Mouse (Mus musculus) gastrocnemius, postnatal 14 days (tissue): ENCODE measurements around the gene Tm7sf3. TPM values are rescaled to one million over a fixed set of nuclear protein-coding genes. Genes with fewer than 3 reads are reported as not detected.

Experiments used
- DNase-seq: peaks from one replicate; pipeline ENCODE4 v3.0.0; 2021; ENCODE audit warnings: mixed read lengths
- intact Hi-C: fragments of 180-260 bp; cut with DNase I; formaldehyde crosslinking; loops from one replicate; pipeline ENCODE4 v1.15.1; 2025; ENCODE audit warnings: low total_unique reads
- long read RNA-seq, 2 experiments: library from polyadenylated mRNA; stranded (forward); transcript quantifications; one replicate each; pipeline ENCODE4 v2.0.0; 2021
- total RNA-seq, 2 experiments: library from RNA; stranded (reverse); gene quantifications; 2 replicates each; pipeline ENCODE4 v1.2.3; 2021

The Tm7sf3 gene
- total RNA-seq, result 10 to 100 TPM; 12.3 to 14.8 TPM
- long read RNA-seq, experiment 1, transcript Tm7sf3-201 (12 exons, 3,241 nt), result major isoform, 26 of 27 reads
- long read RNA-seq, experiment 1, partial matches to known transcripts, result 1 of 27 reads
- long read RNA-seq, experiment 1, other reads (novel, unspliced or antisense), result 0 of 27 reads
- long read RNA-seq, experiment 2, transcript Tm7sf3-201 (12 exons, 3,241 nt), result major isoform, 32 of 35 reads
- long read RNA-seq, experiment 2, partial matches to known transcripts, result 2 of 35 reads
- long read RNA-seq, experiment 2, other reads (novel, unspliced or antisense), result 1 of 35 reads

- DNase-seq, result peak; percentile 99
- intact Hi-C loops, result no loop called here
Observed at GRCm38 (mm10) chr6:146642276-146643183, at the start of gene Tm7sf3, which contains the start of gene Med21. TSS of gene Tm7sf3 (minus strand) at chr6:146642824. TSS of gene Med21 (plus strand) at chr6:146642547.

- intact Hi-C loops, result no loop called here
- no peak for DNase-seq
Observed at GRCm38 (mm10) chr6:146688861-146689260, 46.2 kb upstream of the Tm7sf3 start.

DNA sequence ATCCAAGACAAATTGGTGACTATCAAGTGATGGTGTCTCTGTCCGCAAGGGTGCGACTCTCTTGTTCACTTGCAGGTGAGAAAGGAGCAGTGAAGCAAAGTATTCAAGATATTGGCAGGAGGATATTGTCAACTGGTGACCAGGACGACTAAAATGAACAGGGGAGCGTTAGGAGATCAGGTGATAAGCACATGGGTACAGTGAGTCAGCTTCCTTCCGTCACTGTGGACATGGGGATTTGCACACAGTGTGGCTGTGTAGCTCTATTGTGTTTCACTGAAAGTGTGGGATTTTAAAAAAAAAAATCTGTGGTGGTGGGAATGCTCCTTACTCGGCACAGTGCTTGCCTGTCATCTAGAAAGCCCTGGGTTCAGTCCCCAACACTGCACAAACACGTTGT lies 45.4 kb upstream of the Tm7sf3 start:
- no peak for DNase-seq
- intact Hi-C loops, result no loop called here

DNA sequence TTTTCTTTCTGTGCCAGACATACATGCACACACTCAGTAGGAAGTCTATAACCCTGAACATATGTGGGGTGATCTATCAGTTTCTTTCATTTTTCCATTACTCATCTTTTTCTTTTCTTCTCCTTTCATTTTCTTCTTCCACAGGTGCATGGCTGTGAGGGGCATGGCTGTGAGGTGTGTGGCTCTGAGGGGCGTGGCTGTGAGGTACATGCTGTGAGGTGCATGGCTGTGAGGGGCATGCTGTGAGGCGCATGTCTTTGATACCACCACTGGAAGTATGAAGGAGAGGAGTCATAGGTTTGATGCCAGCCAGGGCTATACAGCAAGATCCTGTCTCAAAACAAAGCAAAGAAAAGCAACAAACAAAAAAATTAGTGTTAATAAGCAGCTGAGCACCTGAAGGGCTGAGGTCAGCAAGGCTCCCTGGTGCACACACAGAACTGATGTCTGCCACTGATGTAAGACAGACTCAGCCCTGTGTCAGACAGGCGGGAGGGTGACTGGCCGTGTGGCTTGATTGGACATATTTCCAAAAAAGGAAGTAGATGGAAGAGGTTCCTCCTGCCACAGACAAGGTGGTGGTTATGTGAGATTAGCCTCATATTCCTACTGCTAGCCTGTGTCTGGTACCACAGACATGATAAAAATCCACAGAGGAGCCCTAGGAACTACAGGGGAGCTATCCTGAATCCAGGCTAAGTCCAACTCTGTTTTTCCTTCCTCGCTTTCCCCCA lies 44.0 kb upstream of the Tm7sf3 start:
- no peak for DNase-seq
- intact Hi-C loops, result no loop called here

- intact Hi-C loops, result no loop called here
- peak; percentile 37 for DNase-seq
Observed at GRCm38 (mm10) chr6:146685781-146686308, 43.2 kb upstream of the Tm7sf3 start.

DNA sequence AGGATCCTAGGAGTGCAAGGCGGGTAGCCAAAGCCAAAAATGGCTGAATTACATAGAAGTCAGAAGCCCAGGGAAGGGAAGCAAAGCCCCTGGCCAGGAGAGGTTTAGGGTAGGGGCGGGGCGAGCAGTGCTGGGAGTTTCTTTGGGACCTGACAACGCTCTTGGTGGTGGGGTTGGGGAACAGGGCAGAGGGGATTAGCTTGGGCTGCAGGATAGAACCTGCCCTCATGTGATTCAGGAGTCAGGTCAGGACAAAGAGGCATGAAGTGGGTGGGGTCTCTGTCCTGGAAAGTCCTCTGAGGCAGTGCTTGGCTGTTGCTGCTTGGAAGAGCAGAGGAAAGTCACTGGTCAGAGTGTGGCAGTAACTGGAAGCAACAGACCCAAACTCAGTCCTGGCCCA lies 41.3 kb upstream of the Tm7sf3 start:
- peak; percentile 13 for DNase-seq
- intact Hi-C loops, result no loop called here

DNA sequence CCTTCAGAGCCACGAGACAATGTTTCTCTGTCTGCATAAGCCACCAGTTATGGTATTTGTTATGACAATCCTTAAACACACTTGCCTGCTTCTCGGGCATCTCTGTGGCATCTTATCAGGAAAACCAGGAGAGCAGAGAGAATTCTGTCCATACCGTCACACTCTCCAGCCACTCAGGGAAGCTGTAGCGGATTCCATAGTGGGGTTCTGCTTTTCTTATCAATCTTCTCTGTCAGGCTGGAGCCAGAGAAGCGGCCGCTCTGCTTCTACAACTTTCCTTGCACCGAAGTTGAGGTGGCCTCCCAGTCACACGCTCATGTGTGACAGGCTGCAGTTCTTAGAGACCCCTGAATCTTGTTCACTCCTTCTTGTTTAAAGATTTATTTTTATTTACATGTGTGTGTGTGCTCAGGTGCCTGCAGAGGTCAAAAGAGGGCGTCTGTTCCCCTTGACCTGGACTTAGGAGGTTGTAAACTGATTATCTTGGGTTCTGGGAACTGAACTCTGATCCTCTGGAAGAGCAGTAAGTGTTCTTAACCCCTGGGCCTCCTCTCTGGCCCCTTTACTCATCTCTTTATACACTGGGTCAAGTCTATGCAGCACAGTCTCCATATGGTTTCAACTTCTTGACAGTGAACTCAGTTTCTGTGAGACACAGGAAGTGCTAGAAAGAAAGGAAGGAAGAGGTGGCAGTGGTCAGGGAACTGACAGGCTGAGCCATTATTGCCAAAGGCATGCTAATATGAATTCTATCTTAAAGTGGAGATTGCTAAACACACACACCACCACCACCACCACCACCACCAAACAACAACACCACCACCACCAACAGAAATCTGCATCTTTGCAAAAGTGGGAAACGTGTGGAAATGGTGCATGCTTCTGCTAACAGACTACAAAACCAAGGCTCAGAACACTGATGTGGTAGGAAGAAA lies 35.8 kb upstream of the Tm7sf3 start:
- DNase-seq, result no peak
- intact Hi-C loops, result no loop called here

DNA sequence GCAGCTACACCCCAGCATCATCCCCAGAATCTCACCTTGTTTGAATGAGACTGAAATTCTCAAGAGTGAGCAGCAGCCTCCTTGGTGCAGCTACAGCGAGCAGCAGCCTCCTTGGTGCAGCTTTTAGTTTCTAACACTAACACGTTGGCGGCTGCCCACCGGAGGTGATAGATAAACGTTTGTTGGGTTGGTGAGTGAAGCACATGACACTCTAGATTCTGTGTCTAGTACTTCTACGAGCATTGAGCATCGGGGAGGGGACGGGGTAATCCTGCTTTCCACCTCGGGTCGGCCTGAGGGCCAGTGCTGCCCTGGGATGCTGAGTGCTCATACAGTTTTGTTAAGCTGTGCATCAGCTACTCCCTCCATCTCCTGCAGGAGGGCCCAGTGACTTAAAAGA lies 34.3 kb upstream of the Tm7sf3 start:
- DNase-seq, result no peak
- intact Hi-C loops, result no loop called here

- intact Hi-C loops, result no loop called here
- no peak for DNase-seq
Observed at GRCm38 (mm10) chr6:146674881-146675536, 32.4 kb upstream of the Tm7sf3 start.

GRCm38 (mm10) chr6:146674420-146674819 lies 31.8 kb upstream of the Tm7sf3 start:
- DNase-seq, result no peak
- intact Hi-C loops, result no loop called here

DNA sequence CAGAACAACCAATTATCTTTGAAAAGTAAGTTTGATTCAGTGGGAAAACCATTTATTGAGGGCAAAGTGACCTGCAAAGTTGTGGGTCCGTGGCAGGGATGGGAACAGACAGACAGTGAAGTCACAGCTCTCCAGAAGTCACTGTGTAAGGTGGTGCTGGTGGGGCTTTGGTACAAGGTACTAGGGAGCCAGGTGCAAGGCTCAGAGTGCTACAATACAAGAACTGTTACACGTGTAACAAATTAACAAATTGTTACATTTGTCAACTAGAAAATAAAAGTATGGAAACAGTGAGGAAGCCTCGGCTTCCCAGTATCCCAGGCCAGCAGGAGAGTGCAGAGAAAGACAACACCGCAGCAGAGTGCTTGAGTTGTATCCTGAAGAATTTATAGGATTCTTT lies 31.1 kb upstream of the Tm7sf3 start:
- DNase-seq, result no peak
- intact Hi-C loops, result no loop called here

DNA sequence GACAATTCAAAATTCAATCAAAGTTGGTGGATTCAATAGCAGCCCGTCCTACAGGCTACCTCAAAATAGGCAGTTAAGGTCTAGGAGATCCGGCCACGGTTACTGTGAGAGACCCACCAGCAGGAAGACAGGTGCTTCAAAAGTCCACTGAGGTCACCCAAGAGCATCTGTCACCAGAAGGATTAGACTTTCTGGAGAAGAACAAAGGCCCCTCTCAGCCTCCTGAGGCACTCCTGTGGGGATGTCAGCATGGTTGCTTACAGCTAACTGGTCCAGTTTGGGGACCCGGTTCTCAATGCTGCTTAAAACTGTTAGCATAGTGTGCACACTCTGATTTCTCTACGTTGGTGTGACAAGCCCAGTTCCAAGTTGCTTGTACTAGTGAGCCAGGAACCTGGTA lies 29.5 kb upstream of the Tm7sf3 start:
- intact Hi-C loops, result no loop called here
- DNase-seq, result no peak

DNA sequence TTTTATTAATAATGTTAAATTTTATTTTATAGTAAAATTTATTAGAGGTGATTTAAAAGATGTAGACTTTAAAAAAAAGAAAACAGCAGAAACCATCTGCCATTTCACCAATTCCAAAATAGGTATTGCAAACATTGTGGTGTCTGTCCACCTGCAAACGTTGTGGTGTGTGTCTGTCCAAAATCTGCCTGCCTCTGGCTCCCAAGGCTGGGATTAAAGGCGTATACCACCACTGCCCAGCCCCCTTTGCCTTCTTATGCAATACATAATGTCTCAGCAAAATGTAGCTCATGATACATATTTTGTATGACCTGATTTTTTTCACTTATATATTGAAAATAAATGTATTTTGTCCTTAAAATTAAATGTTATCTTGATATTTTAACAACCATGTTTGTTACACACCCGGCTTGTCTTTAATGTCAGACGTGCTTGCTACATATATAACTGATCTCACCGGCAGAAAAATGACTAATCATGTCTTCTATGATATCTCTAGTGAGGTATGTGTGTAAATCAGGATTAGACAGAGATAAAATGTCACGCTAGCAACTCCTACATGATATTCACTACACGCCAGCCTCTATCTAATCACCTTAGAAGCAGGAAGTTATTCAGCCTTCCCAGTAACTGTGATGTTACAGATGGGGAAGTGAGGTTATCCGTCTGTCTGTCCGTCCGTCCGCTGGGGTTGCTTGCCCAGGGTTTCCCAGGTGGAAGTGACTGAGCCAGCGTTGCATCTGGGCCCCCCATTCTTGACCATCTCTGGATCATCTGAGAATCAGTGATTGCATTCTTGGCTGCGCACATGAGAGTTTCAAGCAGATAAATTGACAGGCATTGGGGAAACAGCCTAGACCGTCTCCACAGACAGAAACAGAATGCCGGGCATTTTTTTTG lies 28.6 kb upstream of the Tm7sf3 start:
- DNase-seq, result no peak
- intact Hi-C loops, result no loop called here

DNA sequence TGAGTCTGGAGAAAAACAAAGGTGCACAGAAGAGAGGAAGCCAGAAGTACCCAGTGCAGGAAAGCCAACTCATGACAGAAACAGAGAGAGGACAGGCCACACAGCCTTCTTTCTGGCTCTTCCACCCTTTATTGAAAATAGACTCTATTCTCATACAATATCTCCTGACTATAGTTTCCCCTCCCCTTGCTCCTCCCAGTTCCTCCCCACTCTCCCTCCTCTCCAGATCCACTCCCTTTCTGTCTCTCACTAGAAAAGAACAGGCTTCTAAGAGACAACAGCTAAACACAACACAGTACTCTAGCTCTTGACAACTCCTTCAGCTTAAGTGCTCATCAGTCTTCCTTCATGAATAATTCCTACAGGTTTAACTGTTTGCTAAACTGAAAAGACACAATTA lies 26.0 kb upstream of the Tm7sf3 start:
- intact Hi-C loops, result no loop called here
- no peak for DNase-seq

DNA sequence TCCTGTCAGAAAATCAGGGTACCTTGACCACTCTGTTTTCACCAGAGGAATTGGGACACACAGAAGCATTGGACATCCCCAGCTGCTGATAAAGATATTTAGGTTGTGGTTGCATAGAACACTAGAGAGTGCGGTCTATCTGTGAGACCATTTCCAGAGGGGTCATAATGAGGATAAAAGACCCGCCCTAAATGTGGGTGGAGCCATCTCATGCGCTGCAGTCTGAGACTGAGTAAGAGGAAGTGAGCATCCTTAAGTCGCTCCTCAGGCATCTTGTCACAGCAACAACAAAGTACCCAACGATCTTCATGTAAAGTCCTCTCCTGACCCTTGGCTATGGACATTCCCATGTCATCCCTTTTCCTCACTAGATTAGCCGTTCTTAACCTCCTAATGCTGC lies 24.2 kb upstream of the Tm7sf3 start:
- intact Hi-C loops, result loop anchor here (2.0 kb wide), 1 partner anchor 92 kb away; no protein-coding TSS in a partner anchor
- DNase-seq, result no peak

- intact Hi-C loops, result no loop called here
- no peak for DNase-seq
Observed at GRCm38 (mm10) chr6:146665408-146665807, 22.8 kb upstream of the Tm7sf3 start.

GRCm38 (mm10) chr6:146664917-146665316 lies 22.3 kb upstream of the Tm7sf3 start:
- no peak for DNase-seq
- intact Hi-C loops, result no loop called here
